Mouse (Mus musculus): ENCODE data around the gene Il12a. TPM values are rescaled to one million over a fixed set of nuclear protein-coding genes. Genes with fewer than 3 reads are reported as not detected.
"Not testable (repeated sequence)": the region's sequence is repeated elsewhere in the genome, so short reads cannot be mapped to it uniquely, and the experiment has no call there.

The Il12a gene
- polyA plus RNA-seq, 1 experiment, result 8.0 TPM

DNA sequence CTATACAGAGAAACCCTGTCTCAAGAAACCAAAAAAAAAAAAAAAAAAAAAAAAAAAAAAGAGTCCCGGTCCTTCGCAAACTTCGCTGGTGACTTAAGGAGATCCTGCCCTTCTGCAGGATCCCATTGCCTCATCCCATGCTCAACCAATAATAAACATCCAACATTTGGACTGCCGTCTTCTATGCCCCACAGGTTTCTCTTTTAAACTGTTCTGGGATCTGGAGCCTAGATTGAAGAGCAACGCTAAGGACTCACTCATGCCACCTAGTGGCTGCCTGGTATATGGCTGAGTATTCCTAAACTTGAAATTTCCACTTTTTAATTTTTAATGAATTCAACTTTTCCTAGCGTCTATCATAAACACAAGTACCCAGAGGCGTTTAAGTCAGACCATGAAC lies 23.1 kb downstream of the Il12a start:
- WGBS, result 7% methylated on average over 7 of the region's 7 CpGs
- DNase-seq, result peak; percentile 50
- TF ChIP-seq CTCF (IDR thresholded peaks at IDR 0.05; ENCODE audit: insufficient read depth, low read length), result peak; percentile 48; the same call in 1 of the 2 replicates
- TF ChIP-seq POLR2A (IDR thresholded peaks at IDR 0.05; ENCODE audit: borderline replicate concordance, extremely low read depth, low read depth, low read length), result no peak
- Histone ChIP-seq H3K4me1 (ENCODE audit: control insufficient read depth, insufficient read depth, low read length) (no peaks in the 10 kb centered on the region), H3K4me3 (replicated peaks; ENCODE audit: extremely low read depth, low read depth, low read length) (no peak overlapping the region)

DNA sequence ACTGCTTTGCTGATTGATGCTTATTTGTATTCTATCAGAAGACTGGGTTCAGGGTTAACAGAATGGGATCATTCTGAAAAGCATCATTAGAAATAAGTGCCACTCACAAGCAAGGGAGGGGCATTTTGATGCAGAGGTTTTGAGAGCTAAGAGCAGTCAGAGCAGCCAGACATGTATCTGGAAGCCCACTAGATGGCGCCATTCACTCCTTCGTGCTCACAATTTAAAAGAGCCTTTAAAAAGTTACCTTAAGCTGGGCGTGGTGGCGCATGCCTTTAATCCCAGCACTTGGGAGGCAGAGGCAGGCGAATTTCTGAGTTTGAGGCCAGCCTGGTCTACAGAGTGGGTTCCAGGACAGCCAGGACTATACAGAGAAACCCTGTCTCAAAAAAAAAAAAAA lies 26.9 kb downstream of the Il12a start:
- not testable (repeated sequence) for H3K4me1 ChIP-seq (ENCODE audit: control insufficient read depth, insufficient read depth, low read length); DNase-seq; H3K4me3 ChIP-seq (replicated peaks; ENCODE audit: extremely low read depth, low read depth, low read length)
- WGBS, result 34% methylated on average over 5 of the region's 5 CpGs
- peak; percentile 59 for TF ChIP-seq CTCF (IDR thresholded peaks at IDR 0.05; ENCODE audit: insufficient read depth, low read length)

DNA sequence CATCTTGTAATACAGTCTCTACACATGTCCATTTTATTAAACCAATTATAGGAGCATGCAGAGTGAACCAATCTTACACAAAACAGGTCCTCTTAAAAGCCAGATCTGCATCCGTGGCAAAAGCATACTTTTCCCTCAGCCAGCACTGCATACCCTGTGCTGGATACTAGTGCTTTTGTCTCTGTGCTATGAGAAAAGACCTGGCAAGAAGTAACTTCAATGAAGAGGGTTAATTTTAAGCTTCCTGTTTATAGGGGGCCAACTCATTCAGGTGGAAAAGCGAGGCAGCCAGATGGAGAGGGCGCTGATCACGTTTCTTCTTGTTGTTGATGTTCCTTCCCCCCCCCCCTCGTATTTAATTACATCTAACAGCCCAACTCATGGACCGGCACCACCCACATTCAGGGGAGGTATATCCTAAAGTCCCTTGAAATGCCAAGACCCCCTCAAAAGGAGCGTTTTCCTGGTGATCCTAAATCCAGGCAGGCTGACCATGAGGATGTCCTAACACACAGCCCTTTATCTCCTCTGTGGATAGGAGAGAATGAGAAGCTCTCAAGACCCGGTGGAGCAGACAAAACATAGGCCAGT lies 28.9 kb downstream of the Il12a start:
- TF ChIP-seq CTCF (IDR thresholded peaks at IDR 0.05; ENCODE audit: insufficient read depth, low read length), result no peak
- no peak for TF ChIP-seq POLR2A (IDR thresholded peaks at IDR 0.05; ENCODE audit: borderline replicate concordance, extremely low read depth, low read depth, low read length)
- DNase-seq, result no peak
- Histone ChIP-seq H3K4me3 (replicated peaks; ENCODE audit: extremely low read depth, low read depth, low read length) (no peak overlapping the region), H3K4me1 (ENCODE audit: control insufficient read depth, insufficient read depth, low read length) (no peaks in the 10 kb centered on the region)
- 58% methylated on average over 8 of the region's 8 CpGs for WGBS

DNA sequence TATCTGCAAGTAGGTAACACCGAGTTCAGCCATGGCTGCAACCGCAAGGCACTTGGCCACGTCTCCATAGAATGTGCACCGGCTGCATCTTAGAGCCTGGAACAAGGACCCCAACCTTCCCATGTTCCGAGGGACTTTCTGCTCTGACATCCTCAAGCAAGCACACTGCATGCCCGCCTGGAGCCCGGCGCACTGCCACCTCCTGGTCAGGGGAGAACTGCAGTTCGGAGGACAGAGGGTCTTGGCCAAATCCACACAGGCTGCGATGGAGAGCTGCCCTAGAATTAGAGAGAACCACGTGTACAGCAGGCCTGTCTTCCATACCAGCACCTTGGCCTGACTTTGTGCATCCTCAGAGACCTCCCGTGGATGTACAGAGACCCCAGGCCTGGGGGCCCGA lies 29.8 kb downstream of the Il12a start:
- Histone ChIP-seq H3K4me1 (ENCODE audit: control insufficient read depth, insufficient read depth, low read length) (no peaks in the 10 kb centered on the region), H3K4me3 (replicated peaks; ENCODE audit: extremely low read depth, low read depth, low read length) (no peak overlapping the region)
- DNase-seq, result peak; percentile 18
- 37% methylated on average over 13 of the region's 13 CpGs for WGBS
- TF ChIP-seq POLR2A (IDR thresholded peaks at IDR 0.05; ENCODE audit: borderline replicate concordance, extremely low read depth, low read depth, low read length) (no peak), CTCF (IDR thresholded peaks at IDR 0.05; ENCODE audit: insufficient read depth, low read length) (peak; percentile 41)

DNA sequence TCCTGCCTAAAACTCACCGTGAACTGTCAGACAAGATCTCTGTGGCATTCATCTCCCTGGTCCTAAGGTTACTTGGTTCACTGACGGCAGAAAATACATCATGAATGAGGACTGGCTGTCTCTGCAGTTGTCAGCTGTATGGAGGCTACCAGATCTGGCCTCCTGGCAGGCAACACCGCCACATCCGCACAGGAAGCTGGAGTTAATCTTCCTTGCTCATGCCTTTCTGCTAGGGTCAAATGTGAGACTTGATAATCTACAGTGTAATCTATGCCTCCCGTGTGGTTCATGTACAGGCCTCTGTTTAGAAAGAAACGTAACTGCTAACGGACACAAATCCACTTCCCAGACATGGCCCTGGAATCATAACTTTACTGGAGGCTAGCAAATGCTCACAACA lies 51.5 kb downstream of the Il12a start:
- TF ChIP-seq CTCF (IDR thresholded peaks at IDR 0.05; ENCODE audit: insufficient read depth, low read length) (no peak), POLR2A (IDR thresholded peaks at IDR 0.05; ENCODE audit: borderline replicate concordance, extremely low read depth, low read depth, low read length) (no peak)
- Histone ChIP-seq H3K4me3 (replicated peaks; ENCODE audit: extremely low read depth, low read depth, low read length) (no peak overlapping the region), H3K4me1 (ENCODE audit: control insufficient read depth, insufficient read depth, low read length) (no peaks in the 10 kb centered on the region)
- WGBS, result 73% methylated on average over 7 of the region's 7 CpGs
- DNase-seq, result no peak

DNA sequence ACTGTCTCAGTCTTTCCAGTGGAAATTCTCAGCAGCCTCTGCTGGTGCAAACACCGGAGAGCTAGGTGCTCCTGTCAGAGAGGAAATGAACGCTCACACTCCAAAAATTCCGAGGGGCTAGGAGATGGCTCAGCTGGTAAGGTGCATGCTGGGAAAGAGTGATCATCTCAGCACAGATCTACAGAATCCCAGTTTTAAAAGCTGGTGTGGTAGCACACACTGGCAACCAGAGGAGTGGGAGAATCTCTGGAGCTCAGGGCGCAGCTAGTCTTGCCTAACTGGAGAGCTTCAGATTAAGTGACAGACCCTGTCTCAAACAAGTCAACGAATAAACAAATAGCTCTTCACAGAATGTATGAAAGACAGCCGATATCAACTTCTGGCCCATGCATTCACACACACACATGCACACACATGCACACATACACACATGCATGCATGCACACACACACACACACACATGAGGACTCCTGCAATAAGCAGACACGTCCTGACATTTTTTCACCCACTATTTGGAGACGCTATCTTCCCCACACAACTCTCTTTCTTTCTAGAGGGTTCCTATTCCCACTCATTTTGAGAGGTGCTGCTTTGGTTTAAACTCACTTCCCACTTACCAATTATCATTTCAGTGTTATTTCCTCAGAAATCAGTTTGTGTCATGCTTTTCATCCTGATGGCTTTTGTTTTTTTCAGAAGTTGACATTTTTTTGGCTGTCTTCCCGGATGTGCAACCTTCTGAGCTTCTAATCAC lies 52.5 kb downstream of the Il12a start:
- TF ChIP-seq CTCF (IDR thresholded peaks at IDR 0.05; ENCODE audit: insufficient read depth, low read length), result no peak
- TF ChIP-seq POLR2A (IDR thresholded peaks at IDR 0.05; ENCODE audit: borderline replicate concordance, extremely low read depth, low read depth, low read length), result no peak
- WGBS, result 64% methylated on average over 9 of the region's 9 CpGs
- no peak for DNase-seq
- H3K4me3 ChIP-seq (replicated peaks; ENCODE audit: extremely low read depth, low read depth, low read length), result no peak overlapping the region
- no peaks in the 10 kb centered on the region for H3K4me1 ChIP-seq (ENCODE audit: control insufficient read depth, insufficient read depth, low read length)

DNA sequence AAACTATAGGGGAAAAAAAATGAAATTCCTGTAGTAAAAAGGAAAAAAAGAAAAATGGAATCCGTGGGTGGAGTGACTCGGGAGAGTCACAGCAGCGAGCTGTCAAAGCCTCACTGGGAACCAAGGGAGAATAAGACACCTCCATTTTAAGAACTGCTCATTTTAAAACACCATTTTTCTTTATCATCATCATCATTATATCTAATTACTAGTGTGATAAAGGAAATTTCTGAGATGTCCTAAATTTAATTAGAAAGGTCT lies 53.0 kb downstream of the Il12a start:
- no peaks in the 10 kb centered on the region for H3K4me1 ChIP-seq (ENCODE audit: control insufficient read depth, insufficient read depth, low read length)
- no peak for TF ChIP-seq CTCF (IDR thresholded peaks at IDR 0.05; ENCODE audit: insufficient read depth, low read length)
- TF ChIP-seq POLR2A (IDR thresholded peaks at IDR 0.05; ENCODE audit: borderline replicate concordance, extremely low read depth, low read depth, low read length), result no peak
- DNase-seq, result no peak
- no peak overlapping the region for H3K4me3 ChIP-seq (replicated peaks; ENCODE audit: extremely low read depth, low read depth, low read length)
- WGBS, result 37% methylated on average over 3 of the region's 3 CpGs

DNA sequence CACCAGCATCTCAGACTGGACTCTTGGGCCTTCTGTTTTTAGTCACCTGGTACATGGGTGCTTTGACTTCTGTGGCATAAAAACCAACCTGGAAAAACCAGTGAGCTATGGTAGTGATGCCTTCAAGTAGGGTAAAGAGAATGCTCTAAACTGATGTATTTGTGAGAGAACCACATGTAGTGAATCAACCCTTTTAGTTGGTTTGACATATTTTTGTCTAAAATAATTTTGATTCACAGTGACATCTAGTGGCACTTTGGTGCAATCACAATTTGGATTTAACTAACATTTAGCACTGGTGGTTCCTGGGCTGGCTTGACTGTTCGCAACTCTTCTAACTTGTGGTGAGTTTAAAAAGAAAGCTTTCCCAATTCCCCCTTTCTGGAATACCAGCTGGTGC lies 53.7 kb downstream of the Il12a start:
- DNase-seq, result no peak
- no peak for TF ChIP-seq CTCF (IDR thresholded peaks at IDR 0.05; ENCODE audit: insufficient read depth, low read length)
- no peak for TF ChIP-seq POLR2A (IDR thresholded peaks at IDR 0.05; ENCODE audit: borderline replicate concordance, extremely low read depth, low read depth, low read length)
- 64% methylated on average over 1 of the region's 1 CpGs for WGBS
- Histone ChIP-seq H3K4me1 (ENCODE audit: control insufficient read depth, insufficient read depth, low read length) (no peaks in the 10 kb centered on the region), H3K4me3 (replicated peaks; ENCODE audit: extremely low read depth, low read depth, low read length) (no peak overlapping the region)

DNA sequence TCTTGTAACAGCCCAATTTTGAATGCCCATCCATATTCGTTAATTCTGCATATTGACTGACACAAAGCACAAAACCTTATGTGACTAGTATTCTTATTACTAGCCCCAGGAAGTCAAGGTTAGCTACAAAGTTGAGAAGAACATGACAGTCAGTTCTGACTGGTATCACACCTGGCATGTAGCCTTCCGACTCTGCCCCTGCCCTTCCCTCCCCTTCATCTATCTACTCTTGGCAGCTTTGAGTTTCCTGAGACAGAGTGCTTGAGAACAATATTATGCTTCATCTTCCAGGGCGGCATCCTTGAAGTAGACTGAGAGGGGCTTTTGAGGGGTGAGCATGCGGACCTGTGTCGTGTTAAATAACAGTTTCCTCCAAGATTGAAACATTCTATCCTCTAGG lies 54.6 kb downstream of the Il12a start:
- no peak for DNase-seq
- H3K4me3 ChIP-seq (replicated peaks; ENCODE audit: extremely low read depth, low read depth, low read length), result no peak overlapping the region
- no peak for TF ChIP-seq POLR2A (IDR thresholded peaks at IDR 0.05; ENCODE audit: borderline replicate concordance, extremely low read depth, low read depth, low read length)
- no peak for TF ChIP-seq CTCF (IDR thresholded peaks at IDR 0.05; ENCODE audit: insufficient read depth, low read length)
- no peaks in the 10 kb centered on the region for H3K4me1 ChIP-seq (ENCODE audit: control insufficient read depth, insufficient read depth, low read length)
- 78% methylated on average over 5 of the region's 5 CpGs for WGBS

DNA sequence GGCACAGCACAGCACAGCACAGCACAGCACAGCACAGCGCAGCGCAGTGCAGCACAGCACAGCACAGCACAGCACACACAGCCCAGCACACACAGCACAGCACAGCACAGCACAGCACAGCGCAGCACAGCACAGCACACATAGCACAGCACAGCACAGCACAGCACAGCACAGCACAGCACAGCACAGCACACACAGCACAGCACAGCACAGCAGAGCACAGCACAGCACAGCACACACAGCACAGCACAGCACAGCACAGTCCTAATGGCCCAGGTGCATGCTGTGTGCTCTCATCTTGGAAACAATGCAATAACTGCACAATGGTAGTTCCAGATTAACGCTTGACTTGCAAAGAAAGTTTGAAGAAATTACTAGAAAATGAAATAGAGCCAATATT lies 55.8 kb downstream of the Il12a start:
- DNase-seq; H3K4me3 ChIP-seq (replicated peaks; ENCODE audit: extremely low read depth, low read depth, low read length); H3K4me1 ChIP-seq (ENCODE audit: control insufficient read depth, insufficient read depth, low read length): not testable (repeated sequence)
- 74% methylated on average over 4 of the region's 4 CpGs for WGBS

Other genes with a start within 250 kb of the Il12a start
- 0.69 and 0.86 TPM in 2 replicates for gene 1110032F04Rik, start 178.9 kb downstream of the Il12a start, polyA plus RNA-seq (2012; rRNA removed)

Measured in lung, adult 2 months (tissue).